8 mouse cellular contexts compared by ENCODE assay signal in the genomic region with DNA sequence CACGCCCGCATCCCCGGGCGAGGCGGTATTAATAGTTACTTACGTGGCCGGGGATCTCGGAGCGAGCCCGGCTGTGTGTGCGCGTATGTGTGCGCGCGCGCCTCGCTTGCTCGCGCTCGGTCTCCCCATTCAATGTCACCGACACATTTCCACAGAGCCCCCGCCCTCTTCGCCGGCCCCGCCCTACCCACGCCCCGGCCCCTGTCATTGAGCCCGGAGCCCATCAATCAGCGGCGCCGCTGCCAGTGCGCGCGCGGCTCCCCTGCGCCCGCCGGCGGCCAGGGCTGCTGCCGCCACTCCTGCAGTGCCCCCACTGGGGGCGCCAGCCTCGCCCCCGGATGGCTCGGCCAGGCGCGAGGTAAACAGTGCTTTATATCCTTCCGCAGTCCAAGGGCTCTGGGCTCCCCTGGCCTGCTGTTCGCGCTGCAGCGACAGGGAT. TPM values are rescaled to one million over a fixed set of nuclear protein-coding genes. Genes with fewer than 3 reads are reported as not detected.
A peak's percentile ranks its signal among the peaks of the same experiment; 100 is the strongest.
DNase-seq lines count a peak whose midpoint lies in the region; ATAC-seq and TF ChIP-seq lines count a peak whose summit lies in the region.

A gene (minus strand): TSS at position 183 of the 439 bp plus-strand sequence.

- peak within 1 kb of the TSS; percentile 80 for H3K4me2 ChIP-seq in heart, embryonic 14.5 days (ENCODE audit: low read length)
- H3K4me2 ChIP-seq in liver, embryonic 14.5 days (ENCODE audit: low read depth), result peak within 1 kb of the TSS; percentile 81
- peak within 1 kb of the TSS; percentile 68 for H3K4me2 ChIP-seq in neural tube, embryonic 11.5 days (ENCODE audit: low read depth)
- H3K4me2 ChIP-seq in stomach, embryonic 16.5 days (ENCODE audit: low read depth, low read length), result peak within 1 kb of the TSS; percentile 84

- no peaks in the 10 kb centered on the region for H3K27me3 ChIP-seq in forebrain, embryonic 10.5 days (ENCODE audit: poor library complexity, severe bottlenecking)
- no peaks in the 10 kb centered on the region for H3K27me3 ChIP-seq in heart, embryonic 14.5 days (ENCODE audit: control insufficient read depth, insufficient read depth, low read length)
- H3K27me3 ChIP-seq in liver, embryonic 14.5 days (ENCODE audit: control insufficient read depth, insufficient read depth, low read length), result peaks cover 31% of the 10 kb centered on the region
- H3K27me3 ChIP-seq in neural tube, embryonic 11.5 days (ENCODE audit: control insufficient read depth, insufficient read depth, low read length), result no peaks in the 10 kb centered on the region
- no peaks in the 10 kb centered on the region; the same call in 1 of the 2 replicates for H3K27me3 ChIP-seq in stomach, embryonic 16.5 days (ENCODE audit: control insufficient read depth, insufficient read depth, low read length)

- H3K9me3 ChIP-seq in forebrain, embryonic 10.5 days, result no peaks in the 10 kb centered on the region
- H3K9me3 ChIP-seq in heart, embryonic 14.5 days (ENCODE audit: control insufficient read depth, low read length), result no peaks in the 10 kb centered on the region
- no peaks in the 10 kb centered on the region for H3K9me3 ChIP-seq in liver, embryonic 14.5 days (ENCODE audit: control insufficient read depth, low read length)
- H3K9me3 ChIP-seq in neural tube, embryonic 11.5 days (ENCODE audit: control insufficient read depth, low read length), result no peaks in the 10 kb centered on the region
- no peaks in the 10 kb centered on the region for H3K9me3 ChIP-seq in stomach, embryonic 16.5 days (replicated peaks; ENCODE audit: control insufficient read depth, low read length)

- H3K36me3 ChIP-seq in forebrain, embryonic 10.5 days (replicated peaks), result no peaks in the 10 kb centered on the region
- no peaks in the 10 kb centered on the region for H3K36me3 ChIP-seq in heart, embryonic 14.5 days (ENCODE audit: control insufficient read depth, insufficient read depth, low read length)
- H3K36me3 ChIP-seq in liver, embryonic 14.5 days (replicated peaks; ENCODE audit: control insufficient read depth, insufficient read depth, low read depth), result no peaks in the 10 kb centered on the region
- H3K36me3 ChIP-seq in neural tube, embryonic 11.5 days (ENCODE audit: control insufficient read depth, insufficient read depth, low read length), result no peaks in the 10 kb centered on the region
- no peaks in the 10 kb centered on the region for H3K36me3 ChIP-seq in stomach, embryonic 16.5 days (ENCODE audit: control insufficient read depth, insufficient read depth, low read length)

- 0 out of 2 replicates have a peak, but pooled peaks cover 2% of the 10 kb centered on the region for H3K4me1 ChIP-seq in brown adipose tissue, adult 24 weeks (ENCODE audit: control insufficient read depth, insufficient read depth, insufficient read length, low read length)
- H3K4me1 ChIP-seq in forebrain, embryonic 10.5 days, result peaks cover 31% of the 10 kb centered on the region
- peaks cover 5 to 20% of the 10 kb centered on the region in 2 experiments for H3K4me1 ChIP-seq in heart, embryonic 14.5 days (ENCODE audit: control insufficient read depth in 2 of 2, insufficient read depth in 2 of 2, low read length in 2 of 2)
- H3K4me1 ChIP-seq in liver, embryonic 14.5 days (replicated peaks; ENCODE audit: control insufficient read depth in 2 of 2, insufficient read depth in 2 of 2, low read length in 1 of 2), result peaks cover 0 to 8% of the 10 kb centered on the region in 2 experiments; a peak in 1 of 4 replicates
- no peaks in the 10 kb centered on the region; the same call in 1 of the 2 replicates for H3K4me1 ChIP-seq in neural tube, embryonic 11.5 days (ENCODE audit: control insufficient read depth, insufficient read depth, low read length)
- peaks cover 6% of the 10 kb centered on the region; the same call in 1 of the 2 replicates for H3K4me1 ChIP-seq in stomach, embryonic 16.5 days (ENCODE audit: control insufficient read depth, insufficient read depth, low read length)

- TF ChIP-seq CTCF in liver, embryonic 14.5 days (IDR thresholded peaks at IDR 0.05; ENCODE audit: low read depth), result peak; percentile 37; the same call in 1 of the 2 replicates

- H3K4me3 ChIP-seq in brown adipose tissue, adult 24 weeks (ENCODE audit: insufficient read depth, low read depth, low read length), result peak within 1 kb of the TSS; percentile 92
- H3K4me3 ChIP-seq in forebrain, embryonic 10.5 days, result peak within 1 kb of the TSS; percentile 80
- peak within 1 kb of the TSS; percentile 67 to 77 for H3K4me3 ChIP-seq in heart, embryonic 14.5 days (ENCODE audit: control insufficient read depth in 1 of 2, insufficient read depth in 1 of 2, low read depth in 1 of 2, low read length in 2 of 2)
- peak within 1 kb of the TSS; percentile 57 to 66 for H3K4me3 ChIP-seq in liver, embryonic 14.5 days (ENCODE audit: insufficient read depth in 1 of 2, low read depth in 2 of 2, low read length in 2 of 2)
- H3K4me3 ChIP-seq in neural tube, embryonic 11.5 days (ENCODE audit: low read depth, low read length), result peak within 1 kb of the TSS; percentile 90
- H3K4me3 ChIP-seq in stomach, embryonic 16.5 days (replicated peaks; ENCODE audit: low read length), result peak within 1 kb of the TSS; percentile 88

- peak; percentile 59 for ATAC-seq in CD4-positive, CD25-positive, alpha-beta regulatory T cell, adult 4 months
- ATAC-seq in heart, embryonic 14.5 days (ENCODE audit: insufficient number of reproducible peaks, insufficient read depth, low FRiP score, low read depth), result peak; percentile 91
- ATAC-seq in liver, embryonic 14.5 days (ENCODE audit: insufficient read depth), result peak; percentile 88
- ATAC-seq in neural tube, embryonic 11.5 days (ENCODE audit: insufficient read depth, low FRiP score, low TSS enrichment), result peak; percentile 88
- peak; percentile 93 for ATAC-seq in stomach, embryonic 16.5 days (ENCODE audit: insufficient read depth, low FRiP score)

- TF ChIP-seq EP300 in liver, embryonic 14.5 days (IDR thresholded peaks at IDR 0.05; ENCODE audit: low read depth), result no peak

- DNase-seq in forebrain, embryonic 10.5 days (ENCODE audit: extremely low spot score, low spot score), result peak; percentile 94
- peak; percentile 96 for DNase-seq in kidney, postnatal 10 days
- DNase-seq in liver, embryonic 14.5 days (ENCODE audit: low read depth in 3 of 3, low spot score in 3 of 3), result peak; percentile 61 to 65 (median 62)
- DNase-seq in neural tube, embryonic 11.5 days (ENCODE audit: low spot score), result peak; percentile 95

- H3K9ac ChIP-seq in heart, embryonic 14.5 days (ENCODE audit: low read length), result peak within 1 kb of the TSS; percentile 88
- peak within 1 kb of the TSS; percentile 49 for H3K9ac ChIP-seq in liver, embryonic 14.5 days (replicated peaks)
- H3K9ac ChIP-seq in neural tube, embryonic 11.5 days (ENCODE audit: low read length), result peak within 1 kb of the TSS; percentile 98
- peak within 1 kb of the TSS; percentile 91 for H3K9ac ChIP-seq in stomach, embryonic 16.5 days (ENCODE audit: low read length)

- WGBS in forebrain, embryonic 10.5 days, result under 1% methylated on average over 50 of the region's 50 CpGs
- under 1% methylated on average over 50 of the region's 50 CpGs for WGBS in heart, embryonic 14.5 days
- WGBS in liver, embryonic 14.5 days (ENCODE audit: insufficient replicate concordance), result under 1% methylated on average over 49 of the region's 50 CpGs
- 0% methylated on average over 50 of the region's 50 CpGs for WGBS in neural tube, embryonic 11.5 days
- under 1% methylated on average over 50 of the region's 50 CpGs for WGBS in stomach, embryonic 16.5 days

- H3K27ac ChIP-seq in brown adipose tissue, adult 24 weeks (replicated peaks; ENCODE audit: low read depth, low read length), result peak within 1 kb of the TSS; percentile 98
- H3K27ac ChIP-seq in forebrain, embryonic 10.5 days, result peak within 1 kb of the TSS; percentile 94
- H3K27ac ChIP-seq in heart, embryonic 14.5 days (replicated peaks in 1 of 2; ENCODE audit: control insufficient read depth in 1 of 2, insufficient read depth in 1 of 2, low read depth in 2 of 2, low read length in 2 of 2), result peak within 1 kb of the TSS; percentile 97 to 98
- H3K27ac ChIP-seq in liver, embryonic 14.5 days, result no peak within 1 kb of the TSS
- peak within 1 kb of the TSS; percentile 91 for H3K27ac ChIP-seq in neural tube, embryonic 11.5 days (ENCODE audit: low read depth, low read length)
- H3K27ac ChIP-seq in stomach, embryonic 16.5 days (ENCODE audit: low read length), result peak within 1 kb of the TSS; percentile 94

RNA-seq across cellular contexts. Expression of the gene that starts here (rescaled TPM):
- polyA plus RNA-seq in CD4-positive, CD25-positive, alpha-beta regulatory T cell, adult 4 months (2017; shearing (Covaris generic)), result 10 to 100 TPM; 76.7 to 80.4 TPM
- 2.9 and 6.3 TPM in 2 replicates for polyA plus RNA-seq in brown adipose tissue, adult 24 weeks (2012; ENCODE audit: insufficient read depth, insufficient read length, missing spikeins)
- 29.4 and 33.6 TPM in 2 replicates for polyA plus RNA-seq in forebrain, embryonic 10.5 days (2016; fragmentation: Nextera tagmentation; extraction: Ambion mirVana)
- 55.5 and 62.3 TPM in 2 replicates for polyA plus RNA-seq in heart, embryonic 14.5 days (2014; fragmentation: Nextera tagmentation; extraction: Ambion mirVana)
- 1.3 and 1.4 TPM in 2 replicates for polyA plus RNA-seq in liver, embryonic 14.5 days (2012; rRNA removed)
- polyA plus RNA-seq in liver, embryonic 14.5 days (2014; fragmentation: Nextera tagmentation; extraction: Ambion mirVana), result 2.1 TPM in 2 replicates
- polyA plus RNA-seq in neural tube, embryonic 11.5 days (2014; fragmentation: Nextera tagmentation; extraction: Ambion mirVana), result 79.8 and 80.4 TPM in 2 replicates
- polyA plus RNA-seq in stomach, embryonic 16.5 days (2015; fragmentation: Nextera tagmentation; extraction: Ambion mirVana), result 20.5 and 21.8 TPM in 2 replicates
